Mouse (Mus musculus): ENCODE results near the gene Rpp40. TPM values are rescaled to one million over a fixed set of nuclear protein-coding genes. Genes with fewer than 3 reads are reported as not detected.

Gene Rpp40
- polyA plus RNA-seq (2014; fragmentation: Nextera tagmentation; extraction: Ambion mirVana): 13.4 and 14.0 TPM in 2 replicates

DNA sequence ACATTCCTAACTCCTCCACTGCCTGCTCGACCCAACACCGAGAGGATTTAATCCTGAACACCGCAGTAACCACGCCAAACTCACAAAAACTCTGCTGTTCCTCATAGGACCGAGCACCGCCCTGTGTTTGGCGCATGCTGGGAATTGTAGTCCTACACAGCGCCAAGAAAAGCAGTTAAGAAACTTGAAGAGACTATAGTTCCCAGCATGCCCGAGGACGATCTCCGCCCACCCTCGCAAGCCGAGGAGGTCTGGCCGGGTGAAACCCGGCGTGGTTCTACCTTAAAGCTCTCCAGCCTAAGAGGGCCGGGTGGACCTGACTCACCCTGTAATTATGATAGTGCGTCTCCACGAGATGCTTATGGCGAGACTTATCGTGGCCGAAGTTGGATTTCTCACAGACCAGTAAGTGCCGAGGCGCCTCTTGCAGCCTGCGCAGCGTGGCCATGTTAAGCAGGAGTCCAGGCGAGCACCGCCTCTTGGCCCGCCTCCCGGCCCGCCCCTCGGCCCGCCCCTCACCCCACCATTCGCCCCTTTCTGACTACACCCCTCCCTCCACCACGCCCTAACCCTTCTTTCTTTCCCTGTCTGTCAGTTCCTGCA lies at the start of gene Rpp40:
Gene Rpp40, minus strand, starts transcription at position 481 of the 603 bp plus-strand sequence.
- ATAC-seq (replicated peaks; ENCODE audit: insufficient number of reproducible peaks, low FRiP score, low TSS enrichment): peak; percentile 99
- WGBS (ENCODE audit: insufficient replicate concordance): under 1% methylated on average over 35 of the region's 35 CpGs
- H3K27ac ChIP-seq (ENCODE audit: low read depth, low read length): no peak within 1 kb of the TSS

DNA sequence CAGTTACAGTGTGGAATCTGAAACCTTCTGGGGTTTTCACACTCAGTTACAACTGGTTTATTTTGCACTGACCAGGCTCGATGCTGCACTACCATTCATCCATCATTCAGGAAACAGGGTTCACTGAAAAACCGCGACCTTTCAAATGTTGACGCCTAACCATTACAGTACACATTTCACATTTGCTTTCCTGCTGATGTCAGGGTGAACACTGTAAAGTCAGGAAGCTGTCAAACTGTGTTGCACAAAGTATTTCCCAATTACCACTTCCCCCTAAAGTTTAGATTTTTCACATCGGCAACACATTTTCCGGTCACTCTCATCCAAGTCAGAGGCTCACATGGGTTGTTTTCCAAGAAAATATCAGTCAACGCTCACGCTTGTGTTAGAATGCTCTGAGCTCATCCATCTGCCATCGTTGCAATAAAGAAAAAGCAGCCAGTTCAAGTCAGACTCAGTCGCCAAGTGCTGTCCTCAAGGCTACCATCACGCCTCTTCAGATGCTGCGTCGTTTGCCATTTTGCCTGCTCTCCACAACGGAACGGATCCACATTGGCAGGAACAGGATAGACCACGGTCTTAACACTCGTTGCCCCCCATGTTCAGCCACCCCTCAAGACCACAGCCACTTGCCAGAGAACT lies 43.8 kb upstream of the Rpp40 start:
- H3K4me2 ChIP-seq: no peak overlapping the region
- no peaks in the 10 kb centered on the region for H3K27me3 ChIP-seq (ENCODE audit: control insufficient read depth, insufficient read depth, low read length)
- no peak overlapping the region for H3K4me3 ChIP-seq (ENCODE audit: low read depth, low read length)
- no peak for ATAC-seq (replicated peaks; ENCODE audit: insufficient number of reproducible peaks, low FRiP score, low TSS enrichment)
- H3K27ac ChIP-seq (ENCODE audit: low read depth, low read length): no peak overlapping the region
- no peak overlapping the region for H3K9ac ChIP-seq (ENCODE audit: low read depth, low read length)
- WGBS (ENCODE audit: insufficient replicate concordance): 76% methylated on average over 17 of the region's 17 CpGs
- no peaks in the 10 kb centered on the region for H3K4me1 ChIP-seq (ENCODE audit: control insufficient read depth, insufficient read depth, low read length)
- H3K36me3 ChIP-seq (ENCODE audit: control insufficient read depth, insufficient read depth, low read length): no peaks in the 10 kb centered on the region
- no peaks in the 10 kb centered on the region for H3K9me3 ChIP-seq (replicated peaks; ENCODE audit: control insufficient read depth, low read length)

More for the DNA sequence above, at the start of gene Rpp40:
- Histone ChIP-seq H3K9ac (ENCODE audit: low read depth, low read length) (peak within 1 kb of the TSS; percentile 75), H3K27me3 (ENCODE audit: control insufficient read depth, insufficient read depth, low read length) (no peaks in the 10 kb centered on the region), H3K4me2 (peak within 1 kb of the TSS; percentile 74), H3K9me3 (replicated peaks; ENCODE audit: control insufficient read depth, low read length) (no peaks in the 10 kb centered on the region), H3K4me1 (ENCODE audit: control insufficient read depth, insufficient read depth, low read length) (no peaks in the 10 kb centered on the region; the same call in 1 of the 2 replicates), H3K36me3 (ENCODE audit: control insufficient read depth, insufficient read depth, low read length) (no peaks in the 10 kb centered on the region), H3K4me3 (ENCODE audit: low read depth, low read length) (peak within 1 kb of the TSS; percentile 72)

GRCm38 (mm10) chr13:35947354-35948000 lies 41.3 kb upstream of the Rpp40 start:
- Histone ChIP-seq H3K4me3 (ENCODE audit: low read depth, low read length) (no peak overlapping the region), H3K4me2 (no peak overlapping the region), H3K4me1 (ENCODE audit: control insufficient read depth, insufficient read depth, low read length) (no peaks in the 10 kb centered on the region), H3K36me3 (ENCODE audit: control insufficient read depth, insufficient read depth, low read length) (no peaks in the 10 kb centered on the region), H3K9me3 (replicated peaks; ENCODE audit: control insufficient read depth, low read length) (no peaks in the 10 kb centered on the region), H3K27ac (ENCODE audit: low read depth, low read length) (no peak overlapping the region), H3K27me3 (ENCODE audit: control insufficient read depth, insufficient read depth, low read length) (no peaks in the 10 kb centered on the region), H3K9ac (ENCODE audit: low read depth, low read length) (no peak overlapping the region)
- ATAC-seq (replicated peaks; ENCODE audit: insufficient number of reproducible peaks, low FRiP score, low TSS enrichment): no peak
- WGBS (ENCODE audit: insufficient replicate concordance): 18% methylated on average over 14 of the region's 14 CpGs

- H3K4me1 ChIP-seq (ENCODE audit: control insufficient read depth, insufficient read depth, low read length): no peaks in the 10 kb centered on the region
- H3K4me2 ChIP-seq: no peak overlapping the region
- H3K27ac ChIP-seq (ENCODE audit: low read depth, low read length): no peak overlapping the region
- H3K9me3 ChIP-seq (replicated peaks; ENCODE audit: control insufficient read depth, low read length): no peaks in the 10 kb centered on the region
- 66% methylated on average over 20 of the region's 20 CpGs for WGBS (ENCODE audit: insufficient replicate concordance)
- no peak overlapping the region for H3K4me3 ChIP-seq (ENCODE audit: low read depth, low read length)
- no peaks in the 10 kb centered on the region for H3K36me3 ChIP-seq (ENCODE audit: control insufficient read depth, insufficient read depth, low read length)
- no peaks in the 10 kb centered on the region for H3K27me3 ChIP-seq (ENCODE audit: control insufficient read depth, insufficient read depth, low read length)
- H3K9ac ChIP-seq (ENCODE audit: low read depth, low read length): no peak overlapping the region
- ATAC-seq (replicated peaks; ENCODE audit: insufficient number of reproducible peaks, low FRiP score, low TSS enrichment): no peak
Measured at GRCm38 (mm10) chr13:35946659-35947353, 40.6 kb upstream of the Rpp40 start.

DNA sequence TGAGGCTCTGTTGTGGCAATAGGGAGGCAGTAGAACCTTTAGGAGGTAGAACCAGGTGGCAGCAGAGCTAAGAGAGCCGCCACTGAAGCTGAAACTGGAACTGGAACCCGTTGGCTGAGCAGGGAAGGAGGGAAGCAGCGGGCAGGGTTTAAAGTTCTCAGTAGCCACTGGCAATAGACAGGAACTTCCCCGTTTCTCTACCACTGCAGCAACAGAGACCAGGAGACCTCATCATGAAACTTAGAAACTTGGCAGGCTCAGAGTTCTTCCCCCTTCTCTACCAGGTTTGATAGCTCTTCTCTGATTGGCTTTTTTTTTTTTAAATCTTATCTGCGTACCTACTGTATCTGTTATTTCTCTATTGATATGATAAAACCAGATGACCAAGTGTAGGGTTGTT lies 34.8 kb upstream of the Rpp40 start:
- Histone ChIP-seq H3K4me3 (ENCODE audit: low read depth, low read length) (no peak overlapping the region), H3K9me3 (replicated peaks; ENCODE audit: control insufficient read depth, low read length) (no peaks in the 10 kb centered on the region), H3K4me2 (no peak overlapping the region), H3K9ac (ENCODE audit: low read depth, low read length) (no peak overlapping the region), H3K36me3 (ENCODE audit: control insufficient read depth, insufficient read depth, low read length) (no peaks in the 10 kb centered on the region), H3K4me1 (ENCODE audit: control insufficient read depth, insufficient read depth, low read length) (no peaks in the 10 kb centered on the region), H3K27me3 (ENCODE audit: control insufficient read depth, insufficient read depth, low read length) (no peaks in the 10 kb centered on the region), H3K27ac (ENCODE audit: low read depth, low read length) (no peak overlapping the region)
- 76% methylated on average over 5 of the region's 5 CpGs for WGBS (ENCODE audit: insufficient replicate concordance)
- no peak for ATAC-seq (replicated peaks; ENCODE audit: insufficient number of reproducible peaks, low FRiP score, low TSS enrichment)

- ATAC-seq (replicated peaks; ENCODE audit: insufficient number of reproducible peaks, low FRiP score, low TSS enrichment): no peak
- H3K9ac ChIP-seq (ENCODE audit: low read depth, low read length): no peak overlapping the region
- WGBS (ENCODE audit: insufficient replicate concordance): 64% methylated on average over 18 of the region's 18 CpGs
- H3K9me3 ChIP-seq (replicated peaks; ENCODE audit: control insufficient read depth, low read length): peaks cover under 1% of the 10 kb centered on the region; the same call in 1 of the 2 replicates
- no peaks in the 10 kb centered on the region for H3K4me1 ChIP-seq (ENCODE audit: control insufficient read depth, insufficient read depth, low read length)
- no peak overlapping the region for H3K4me2 ChIP-seq
- H3K4me3 ChIP-seq (ENCODE audit: low read depth, low read length): no peak overlapping the region
- H3K36me3 ChIP-seq (ENCODE audit: control insufficient read depth, insufficient read depth, low read length): no peaks in the 10 kb centered on the region
- H3K27me3 ChIP-seq (ENCODE audit: control insufficient read depth, insufficient read depth, low read length): no peaks in the 10 kb centered on the region
- H3K27ac ChIP-seq (ENCODE audit: low read depth, low read length): no peak overlapping the region
Measured at GRCm38 (mm10) chr13:35939871-35940665, 33.9 kb upstream of the Rpp40 start.

GRCm38 (mm10) chr13:35937991-35938390 lies 31.8 kb upstream of the Rpp40 start:
- H3K27me3 ChIP-seq (ENCODE audit: control insufficient read depth, insufficient read depth, low read length): no peaks in the 10 kb centered on the region
- H3K9me3 ChIP-seq (replicated peaks; ENCODE audit: control insufficient read depth, low read length): peaks cover 4% of the 10 kb centered on the region; the same call in 1 of the 2 replicates
- H3K36me3 ChIP-seq (ENCODE audit: control insufficient read depth, insufficient read depth, low read length): no peaks in the 10 kb centered on the region
- H3K4me3 ChIP-seq (ENCODE audit: low read depth, low read length): no peak overlapping the region
- no peak overlapping the region for H3K27ac ChIP-seq (ENCODE audit: low read depth, low read length)
- WGBS (ENCODE audit: insufficient replicate concordance): 71% methylated on average over 2 of the region's 2 CpGs
- no peak overlapping the region for H3K4me2 ChIP-seq
- no peak for ATAC-seq (replicated peaks; ENCODE audit: insufficient number of reproducible peaks, low FRiP score, low TSS enrichment)
- no peak overlapping the region for H3K9ac ChIP-seq (ENCODE audit: low read depth, low read length)
- H3K4me1 ChIP-seq (ENCODE audit: control insufficient read depth, insufficient read depth, low read length): no peaks in the 10 kb centered on the region

DNA sequence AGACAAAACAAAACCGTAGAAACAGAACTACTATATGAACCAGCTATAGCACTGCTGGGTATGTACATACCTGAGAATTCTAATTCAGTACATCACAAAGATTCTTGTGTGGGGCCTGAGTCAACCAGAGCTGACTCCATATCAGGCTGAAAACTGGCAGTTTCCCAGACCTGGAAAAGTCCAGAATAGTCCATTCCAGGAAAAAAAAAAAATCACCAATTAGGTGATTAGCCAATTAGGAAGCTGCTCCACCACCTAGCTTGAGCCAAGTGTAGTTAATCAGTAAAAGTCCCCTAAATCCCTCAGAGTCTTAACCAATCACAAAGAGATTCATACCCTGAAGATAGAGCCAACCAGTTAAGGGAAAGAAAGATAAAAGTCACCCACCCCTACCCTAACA lies 5.3 kb upstream of the Rpp40 start:
- no peak overlapping the region for H3K9ac ChIP-seq (ENCODE audit: low read depth, low read length)
- no peaks in the 10 kb centered on the region; the same call in 1 of the 2 replicates for H3K4me1 ChIP-seq (ENCODE audit: control insufficient read depth, insufficient read depth, low read length)
- no peaks in the 10 kb centered on the region; the same call in 1 of the 2 replicates for H3K9me3 ChIP-seq (replicated peaks; ENCODE audit: control insufficient read depth, low read length)
- no peak overlapping the region for H3K27ac ChIP-seq (ENCODE audit: low read depth, low read length)
- 85% methylated on average over 1 of the region's 1 CpGs for WGBS (ENCODE audit: insufficient replicate concordance)
- no peak overlapping the region for H3K4me3 ChIP-seq (ENCODE audit: low read depth, low read length)
- H3K27me3 ChIP-seq (ENCODE audit: control insufficient read depth, insufficient read depth, low read length): no peaks in the 10 kb centered on the region
- no peak overlapping the region for H3K4me2 ChIP-seq
- ATAC-seq (replicated peaks; ENCODE audit: insufficient number of reproducible peaks, low FRiP score, low TSS enrichment): no peak
- no peaks in the 10 kb centered on the region for H3K36me3 ChIP-seq (ENCODE audit: control insufficient read depth, insufficient read depth, low read length)
